Mouse (Mus musculus) intestine, embryonic 14.5 days (tissue): ENCODE measurements at regions not wholly inside any gene's neighbourhood (a gene's known extent, or its start where the extent isn't known, plus 50 kb on each side); places are given as distances from the start of the nearest gene placed in this dataset.
A peak's percentile ranks its signal among the peaks of the same experiment; 100 is the strongest.

ENCODE experiments used
- ATAC-seq: fragments of 200-750 bp; cut with Nextera tagmentation; replicated peaks from 2 replicates; pipeline ENCODE4 v1.8.0; 2017; ENCODE audit warnings: low read depth, moderate number of reproducible peaks, moderate TSS enrichment, moderate library complexity; ENCODE audit not compliant: low FRiP score, low TSS enrichment
- DNase-seq: peaks from one replicate; pipeline ENCODE4 v3.0.0-alpha.2; 2018; ENCODE audit warnings: low spot score
- H3K27ac ChIP-seq: fragments of 300-500 bp; sonication (generic); 2 replicates; pipeline ENCODE4 v1.5.1; 2014; ENCODE audit warnings: low read depth, mild to moderate bottlenecking, control low read depth
- H3K27me3 ChIP-seq: fragments of 300-500 bp; sonication (generic); replicated peaks from 2 replicates; pipeline ENCODE4 v1.6.1; 2014; ENCODE audit warnings: low read length, control low read depth; ENCODE audit not compliant: control insufficient read depth, insufficient read depth
- H3K36me3 ChIP-seq: fragments of 300-500 bp; sonication (generic); 2 replicates; pipeline ENCODE4 v1.6.1; 2014; ENCODE audit warnings: low read length, control low read depth; ENCODE audit not compliant: control insufficient read depth, insufficient read depth
- H3K4me1 ChIP-seq: fragments of 300-500 bp; sonication (generic); replicated peaks from 2 replicates; pipeline ENCODE4 v1.6.1; 2014; ENCODE audit warnings: low read length, control low read depth, mixed read lengths; ENCODE audit not compliant: control insufficient read depth, insufficient read depth
- H3K4me2 ChIP-seq: fragments of 300-500 bp; sonication (generic); 2 replicates; pipeline ENCODE4 v1.6.1; 2014; ENCODE audit warnings: low read length
- H3K4me3 ChIP-seq: fragments of 300-500 bp; sonication (generic); 2 replicates; pipeline ENCODE4 v1.5.1; 2014; ENCODE audit warnings: low read depth, low read length, control low read depth, mixed read lengths
- H3K9ac ChIP-seq: fragments of 300-500 bp; sonication (generic); 2 replicates; pipeline ENCODE4 v1.6.1; 2014; ENCODE audit warnings: mild to moderate bottlenecking, low read length
- H3K9me3 ChIP-seq: fragments of 300-500 bp; sonication (generic); 2 replicates; pipeline ENCODE4 v1.6.1; 2016; ENCODE audit warnings: low read length, control low read depth; ENCODE audit not compliant: control insufficient read depth
- WGBS: fragments of 180-500 bp; shearing (Covaris S2); extraction: QIAGEN DNeasy Blood & Tissue Kit; methylation state at CpG from one replicate; pipeline ENCODE4 v1.1.7; 2014; 5-methylcytosine and 5-hydroxymethylcytosine counted together

DNA sequence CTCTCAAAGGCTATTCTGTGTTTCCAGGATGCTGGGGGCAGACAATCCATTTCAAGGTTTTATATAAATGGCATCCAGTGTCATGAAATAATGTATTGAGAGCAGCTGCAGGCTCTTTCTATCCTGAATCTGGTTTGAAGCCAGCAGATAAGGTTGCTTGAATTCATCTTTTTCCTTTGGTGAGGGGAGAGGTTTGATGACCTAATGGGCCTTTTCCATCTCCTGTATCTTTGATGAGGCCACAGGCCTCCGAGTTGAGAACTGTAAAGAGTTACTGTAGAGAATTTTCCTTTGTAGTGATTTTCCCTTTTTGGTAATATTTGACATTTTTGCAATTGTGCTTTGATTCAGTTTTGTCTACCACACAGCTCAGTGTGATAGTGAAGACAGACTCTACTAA, 458.8 kb upstream of the 1700008P02Rik start:
- no peaks in the 10 kb centered on the region for H3K27me3 ChIP-seq
- DNase-seq (no peak), ATAC-seq (no peak)
- H3K36me3 ChIP-seq: no peaks in the 10 kb centered on the region
- H3K9ac ChIP-seq: no peak overlapping the region
- no peak overlapping the region for H3K27ac ChIP-seq
- H3K9me3 ChIP-seq: no peaks in the 10 kb centered on the region
- no peak overlapping the region for H3K4me3 ChIP-seq
- no peak overlapping the region for H3K4me2 ChIP-seq
- 63% methylated on average over 1 of the region's 1 CpGs for WGBS
- H3K4me1 ChIP-seq: no peaks in the 10 kb centered on the region

DNA sequence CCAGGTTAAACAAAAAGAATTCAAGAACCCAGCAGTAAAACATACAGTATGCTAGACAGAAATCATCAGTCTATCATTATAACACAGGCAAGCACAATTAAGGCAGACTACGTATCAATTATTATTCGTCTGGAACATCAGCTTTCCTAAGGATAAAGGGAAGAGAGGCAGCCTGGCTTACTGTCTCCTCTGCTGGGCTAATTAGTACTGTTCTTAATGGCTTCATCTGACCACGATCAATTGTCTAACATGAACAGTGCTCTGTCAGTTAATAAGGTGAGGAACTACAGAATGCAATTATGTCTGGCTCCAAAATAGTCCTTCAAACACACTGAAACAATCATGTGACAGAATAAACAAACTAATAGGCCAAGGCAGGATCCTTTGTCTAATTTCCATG, 456.6 kb upstream of the 1700008P02Rik start:
- no peaks in the 10 kb centered on the region for H3K9me3 ChIP-seq
- 73% methylated on average over 3 of the region's 3 CpGs for WGBS

DNA sequence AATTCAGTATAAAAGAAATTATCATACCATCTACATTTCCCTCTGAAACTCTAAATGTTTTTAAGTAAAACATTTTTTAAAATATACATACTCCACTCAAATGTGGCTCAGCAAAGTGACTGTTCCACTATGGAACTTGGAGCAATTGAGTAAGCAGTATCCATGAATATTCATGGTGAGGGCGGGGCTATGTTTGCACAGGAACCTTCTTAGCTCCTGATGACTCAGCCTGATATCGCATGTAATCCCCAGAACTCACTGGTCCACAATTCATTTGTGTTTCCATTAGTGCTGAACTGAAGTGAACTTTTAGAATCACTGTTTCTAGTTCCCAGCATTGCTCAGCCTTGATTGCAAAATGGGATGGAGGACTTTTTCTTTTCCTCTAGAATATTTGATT, 454.2 kb upstream of the 1700008P02Rik start:
- ATAC-seq (no peak), DNase-seq (no peak)
- Histone ChIP-seq H3K27ac (no peak overlapping the region), H3K9ac (no peak overlapping the region), H3K4me2 (no peak overlapping the region), H3K27me3 (no peaks in the 10 kb centered on the region), H3K4me1 (no peaks in the 10 kb centered on the region), H3K9me3 (no peaks in the 10 kb centered on the region), H3K4me3 (no peak overlapping the region), H3K36me3 (no peaks in the 10 kb centered on the region)
- WGBS: 60% methylated on average over 2 of the region's 2 CpGs

More for the DNA sequence above, 456.6 kb upstream of the 1700008P02Rik start:
- Histone ChIP-seq H3K4me3 (no peak overlapping the region), H3K4me2 (no peak overlapping the region), H3K27me3 (no peaks in the 10 kb centered on the region), H3K36me3 (no peaks in the 10 kb centered on the region), H3K9ac (no peak overlapping the region), H3K27ac (no peak overlapping the region), H3K4me1 (no peaks in the 10 kb centered on the region)
- no peak for ATAC-seq
- DNase-seq: no peak

DNA sequence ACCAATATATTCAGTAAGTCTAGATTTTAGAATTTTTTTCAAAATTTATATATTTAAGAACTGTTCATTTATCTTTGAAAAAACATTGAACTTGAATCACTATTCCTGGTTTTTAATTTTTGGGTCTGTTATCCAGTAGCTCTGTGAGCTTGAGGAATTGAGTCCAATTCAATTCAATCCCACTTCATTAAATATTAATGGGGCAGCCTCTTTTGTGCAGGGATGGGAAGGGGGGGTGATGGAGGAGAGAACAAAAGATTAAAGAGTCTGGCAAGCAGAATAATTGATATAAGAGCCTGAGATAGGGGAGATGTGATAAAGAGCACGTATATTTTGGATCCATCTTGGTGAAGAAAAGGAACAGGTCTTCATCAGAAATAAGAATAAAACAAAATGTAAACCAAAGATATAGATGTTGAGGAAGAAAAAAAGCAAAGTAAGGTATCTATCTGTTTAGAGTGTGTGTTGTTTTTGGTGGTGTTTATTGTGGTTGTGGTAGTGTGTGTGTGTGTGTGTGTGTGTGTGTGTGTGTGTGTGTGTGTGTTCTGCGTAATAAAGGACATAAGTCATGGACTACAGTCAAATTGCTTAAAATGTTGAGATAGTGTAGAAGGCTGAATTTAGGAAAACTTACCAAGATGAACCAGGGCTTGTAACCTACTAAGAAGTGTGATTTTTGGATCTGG, 421.3 kb upstream of the 1700008P02Rik start:
- 79% methylated on average over 2 of the region's 2 CpGs for WGBS
- no peaks in the 10 kb centered on the region for H3K9me3 ChIP-seq
- H3K4me2 ChIP-seq: no peak overlapping the region
- H3K27me3 ChIP-seq: no peaks in the 10 kb centered on the region
- ATAC-seq (no peak), DNase-seq (no peak)
- no peak overlapping the region for H3K27ac ChIP-seq
- no peaks in the 10 kb centered on the region for H3K36me3 ChIP-seq
- no peak overlapping the region for H3K9ac ChIP-seq
- H3K4me1 ChIP-seq: no peaks in the 10 kb centered on the region
- H3K4me3 ChIP-seq: no peak overlapping the region

DNA sequence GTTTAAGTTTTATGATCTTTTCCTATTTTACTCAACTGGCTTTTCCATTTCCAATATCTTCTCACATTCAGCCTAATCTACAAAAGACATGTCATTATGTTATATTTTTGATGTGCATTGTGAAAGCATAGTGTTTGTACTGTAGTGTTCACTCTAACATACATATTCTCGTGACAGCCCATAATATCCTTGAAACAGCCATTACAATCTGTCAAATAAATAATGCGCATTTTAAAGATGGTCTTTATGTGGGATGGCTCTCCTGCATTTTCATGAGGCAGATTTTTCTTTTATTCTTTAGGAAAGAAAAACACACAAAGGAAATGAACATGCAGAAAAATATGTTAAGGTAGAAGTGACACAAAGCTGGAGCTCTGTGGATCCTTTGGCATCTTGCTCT, 415.6 kb upstream of the 1700008P02Rik start:
- H3K4me3 ChIP-seq: no peak overlapping the region
- H3K9ac ChIP-seq: no peak overlapping the region
- H3K4me2 ChIP-seq: no peak overlapping the region
- H3K36me3 ChIP-seq: no peaks in the 10 kb centered on the region
- DNase-seq: no peak
- ATAC-seq: no peak
- H3K9me3 ChIP-seq: no peaks in the 10 kb centered on the region
- 78% methylated on average over 2 of the region's 2 CpGs for WGBS
- no peaks in the 10 kb centered on the region for H3K4me1 ChIP-seq
- no peaks in the 10 kb centered on the region for H3K27me3 ChIP-seq
- no peak overlapping the region for H3K27ac ChIP-seq

DNA sequence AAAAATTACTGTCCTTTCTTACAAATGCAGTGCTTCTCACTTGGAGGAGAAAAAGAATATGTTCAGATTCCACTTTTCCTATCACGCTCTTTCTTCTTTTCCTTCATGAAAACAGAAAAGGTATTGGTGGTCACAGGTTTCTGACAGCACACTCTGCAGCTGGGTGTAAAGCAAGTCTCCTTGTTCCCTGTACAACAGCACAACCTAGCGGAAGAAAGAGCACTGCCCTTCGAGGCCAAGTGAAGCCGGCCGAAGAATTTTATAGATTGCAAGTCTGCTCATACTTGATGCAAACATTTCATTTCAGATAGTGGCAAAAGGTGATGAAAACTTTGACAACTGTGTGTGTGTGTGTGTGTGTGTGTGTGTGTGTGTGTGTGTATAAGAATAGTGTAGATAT, 407.6 kb upstream of the 1700008P02Rik start:
- Histone ChIP-seq H3K4me2 (no peak overlapping the region), H3K4me3 (no peak overlapping the region), H3K4me1 (no peaks in the 10 kb centered on the region; the same call in 1 of the 2 replicates), H3K27ac (no peak overlapping the region), H3K36me3 (no peaks in the 10 kb centered on the region), H3K27me3 (no peaks in the 10 kb centered on the region), H3K9me3 (no peaks in the 10 kb centered on the region), H3K9ac (no peak overlapping the region)
- ATAC-seq (no peak), DNase-seq (peak; percentile 73)
- 17% methylated on average over 5 of the region's 5 CpGs for WGBS

DNA sequence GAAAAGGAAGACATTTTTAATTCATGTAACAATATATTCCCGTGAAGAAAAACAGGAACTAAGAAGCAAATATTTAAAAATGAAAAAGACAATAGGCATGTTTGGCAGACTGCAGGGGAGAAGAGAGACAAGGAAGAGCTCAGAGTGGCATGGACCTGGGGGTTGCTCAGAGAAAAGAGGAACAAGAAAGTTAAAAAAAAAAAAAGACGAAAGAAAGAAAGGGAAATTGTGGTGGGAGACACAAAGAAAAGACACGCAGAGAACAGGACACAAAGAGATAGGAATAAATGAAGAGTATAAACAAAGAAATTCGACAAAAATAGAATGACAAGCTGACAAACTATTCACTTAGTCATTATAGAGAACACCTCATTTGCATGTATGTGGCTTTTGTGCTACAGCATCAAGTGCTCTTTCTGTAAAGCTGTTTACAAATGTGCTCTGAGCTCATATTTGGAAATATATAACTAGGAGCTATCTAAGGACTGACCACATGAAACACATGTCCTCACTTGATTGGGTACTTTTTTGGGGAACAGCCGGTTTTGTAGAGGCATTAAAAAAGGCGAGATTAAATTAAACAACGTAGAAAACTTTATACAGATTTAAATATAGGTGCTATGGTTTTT, 394.2 kb upstream of the 1700008P02Rik start:
- Histone ChIP-seq H3K4me3 (no peak overlapping the region), H3K4me1 (no peaks in the 10 kb centered on the region), H3K36me3 (no peaks in the 10 kb centered on the region), H3K4me2 (no peak overlapping the region), H3K9me3 (no peaks in the 10 kb centered on the region), H3K9ac (no peak overlapping the region), H3K27ac (no peak overlapping the region), H3K27me3 (no peaks in the 10 kb centered on the region)
- ATAC-seq (no peak), DNase-seq (no peak)
- 63% methylated on average over 7 of the region's 7 CpGs for WGBS

DNA sequence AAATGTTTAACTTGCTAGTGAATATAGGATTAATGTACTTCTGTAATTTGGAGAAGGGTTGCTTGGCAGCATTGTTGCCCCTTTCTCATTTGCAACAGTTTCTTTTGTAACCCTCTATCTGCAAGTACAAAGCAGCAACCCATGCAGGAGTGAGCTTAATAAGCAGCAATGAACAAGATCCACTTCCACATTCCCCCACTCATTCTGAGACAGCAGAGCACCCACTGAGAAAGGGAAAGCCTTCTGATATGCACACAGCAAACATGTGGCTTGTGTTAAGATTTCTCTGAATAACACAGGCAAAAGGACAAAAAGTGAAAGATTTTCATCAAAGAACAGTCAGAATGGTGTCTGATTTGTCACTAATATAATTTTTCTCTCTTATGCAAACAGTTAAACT, 393.3 kb upstream of the 1700008P02Rik start:
- Histone ChIP-seq H3K36me3 (no peaks in the 10 kb centered on the region), H3K9me3 (no peaks in the 10 kb centered on the region), H3K4me1 (no peaks in the 10 kb centered on the region), H3K27ac (no peak overlapping the region), H3K4me3 (no peak overlapping the region), H3K9ac (no peak overlapping the region), H3K4me2 (no peak overlapping the region), H3K27me3 (no peaks in the 10 kb centered on the region)
- DNase-seq (no peak), ATAC-seq (no peak)
